Mouse (Mus musculus) midbrain, embryonic 12.5 days (tissue): ENCODE measurements around the gene Klra1. TPM values are rescaled to one million over a fixed set of nuclear protein-coding genes. Genes with fewer than 3 reads are reported as not detected.
"Not testable (repeated sequence)": the region's sequence is repeated elsewhere in the genome, so short reads cannot be mapped to it uniquely, and the experiment has no call there.

Source experiments
- ATAC-seq: fragments of 200-750 bp; cut with Nextera tagmentation; 2 replicates; pipeline ENCODE4 v1.8.0; 2017; ENCODE audit warnings: low read depth, moderate TSS enrichment, moderate library complexity; ENCODE audit not compliant: low FRiP score
- H3K27ac ChIP-seq: fragments of 300-500 bp; sonication (generic); replicated peaks from 2 replicates; pipeline ENCODE4 v1.5.1; 2016; ENCODE audit warnings: mild to moderate bottlenecking
- H3K27me3 ChIP-seq: fragments of 300-500 bp; sonication (generic); 2 replicates; pipeline ENCODE4 v1.6.1; 2016; ENCODE audit warnings: mild to moderate bottlenecking
- H3K36me3 ChIP-seq: fragments of 300-500 bp; sonication (generic); 2 replicates; pipeline ENCODE4 v1.6.1; 2016
- H3K4me1 ChIP-seq: fragments of 300-500 bp; sonication (generic); 2 replicates; pipeline ENCODE4 v1.6.1; 2016
- H3K4me2 ChIP-seq: fragments of 300-500 bp; sonication (generic); replicated peaks from 2 replicates; pipeline ENCODE4 v1.6.1; 2016; ENCODE audit warnings: mild to moderate bottlenecking, moderate library complexity
- H3K4me3 ChIP-seq: fragments of 300-500 bp; sonication (generic); 2 replicates; pipeline ENCODE4 v1.5.1; 2016; ENCODE audit warnings: mild to moderate bottlenecking
- H3K9ac ChIP-seq: fragments of 300-500 bp; sonication (generic); replicated peaks from 2 replicates; pipeline ENCODE4 v1.6.1; 2016; ENCODE audit warnings: mild to moderate bottlenecking, moderate library complexity
- H3K9me3 ChIP-seq: fragments of 300-500 bp; sonication (generic); 2 replicates; pipeline ENCODE4 v1.6.1; 2016; ENCODE audit warnings: mild to moderate bottlenecking
- WGBS: fragments of 180-500 bp; shearing (Covaris S2); methylation state at CpG from one replicate; pipeline ENCODE4 v1.1.7; 2016; 5-methylcytosine and 5-hydroxymethylcytosine counted together
- polyA plus RNA-seq: library from polyadenylated mRNA; unstranded; fragments of >200 nt; fragmentation: Nextera tagmentation; extraction: Ambion mirVana; gene quantifications from 2 replicates; pipeline ENCODE4 v1.2.1, GENCODE M21; 2016

The Klra1 gene
- polyA plus RNA-seq, result not detected in 2 replicates

- no peaks in the 10 kb centered on the region for H3K27me3 ChIP-seq
- 84% methylated on average over 2 of the region's 2 CpGs for WGBS
These were observed at the start of gene Klra1 for GRCm38 (mm10) chr6:130386750-130387149. Gene Klra1, minus strand, starts transcription at chr6:130386874.

GRCm38 (mm10) chr6:130429511-130429910 lies 42.8 kb upstream of the Klra1 start:
- H3K9me3 ChIP-seq, result 0 out of 2 replicates have a peak, but pooled peaks cover under 1% of the 10 kb centered on the region
- H3K36me3 ChIP-seq, result no peaks in the 10 kb centered on the region
- no peak overlapping the region for H3K9ac ChIP-seq
- no peak for ATAC-seq
- H3K4me2 ChIP-seq, result no peak overlapping the region
- 89% methylated on average over 4 of the region's 4 CpGs for WGBS
- H3K27me3 ChIP-seq, result no peaks in the 10 kb centered on the region
- no peak overlapping the region for H3K27ac ChIP-seq
- no peak overlapping the region for H3K4me3 ChIP-seq
- no peaks in the 10 kb centered on the region for H3K4me1 ChIP-seq

More at GRCm38 (mm10) chr6:130386750-130387149, at the start of gene Klra1:
- Histone ChIP-seq H3K4me1 (no peaks in the 10 kb centered on the region), H3K9me3 (peaks cover 12% of the 10 kb centered on the region; the same call in 1 of the 2 replicates), H3K27ac (no peak within 1 kb of the TSS), H3K4me2 (no peak within 1 kb of the TSS), H3K36me3 (no peaks in the 10 kb centered on the region), H3K4me3 (no peak within 1 kb of the TSS), H3K9ac (no peak within 1 kb of the TSS)
- no peak for ATAC-seq

- H3K27ac ChIP-seq, result no peak overlapping the region
- no peaks in the 10 kb centered on the region for H3K27me3 ChIP-seq
- H3K36me3 ChIP-seq, result no peaks in the 10 kb centered on the region
- H3K4me2 ChIP-seq, result no peak overlapping the region
- no peaks in the 10 kb centered on the region for H3K4me1 ChIP-seq
- 89% methylated on average over 2 of the region's 2 CpGs for WGBS
- no peak overlapping the region for H3K4me3 ChIP-seq
- peaks cover 31% of the 10 kb centered on the region for H3K9me3 ChIP-seq
- no peak overlapping the region for H3K9ac ChIP-seq
- no peak for ATAC-seq
These were observed 32.5 kb upstream of the Klra1 start for GRCm38 (mm10) chr6:130419158-130419557.

GRCm38 (mm10) chr6:130404882-130405281 lies 18.2 kb upstream of the Klra1 start:
- no peak overlapping the region for H3K4me2 ChIP-seq
- H3K9me3 ChIP-seq, result peaks cover 21% of the 10 kb centered on the region
- H3K4me1 ChIP-seq, result no peaks in the 10 kb centered on the region
- H3K9ac ChIP-seq, result no peak overlapping the region
- H3K27ac ChIP-seq, result no peak overlapping the region
- ATAC-seq, result no peak
- no peaks in the 10 kb centered on the region for H3K36me3 ChIP-seq
- no peak overlapping the region for H3K4me3 ChIP-seq
- no peaks in the 10 kb centered on the region for H3K27me3 ChIP-seq
- WGBS, result 83% methylated on average over 1 of the region's 1 CpGs

DNA sequence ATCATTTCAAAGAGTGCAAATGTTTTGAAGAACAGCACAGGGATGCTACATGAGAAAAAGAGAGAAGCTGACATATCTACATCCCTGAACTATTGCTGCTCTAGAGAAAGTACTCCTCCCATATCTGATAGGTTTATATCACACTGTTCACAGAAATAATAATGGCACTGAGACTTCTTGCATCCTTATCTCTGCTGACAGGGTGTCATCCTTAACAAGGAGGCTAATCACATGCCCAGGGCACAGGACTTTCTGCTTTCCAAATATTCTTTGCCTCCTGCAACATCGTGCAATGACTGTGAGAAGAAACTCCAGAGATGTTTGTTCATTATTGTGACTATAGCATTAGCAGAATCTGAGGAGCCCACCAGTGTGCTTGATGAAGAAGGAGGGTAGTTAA lies 871 bp downstream of the Klra1 start:
- Histone ChIP-seq H3K4me1 (no peaks in the 10 kb centered on the region), H3K4me2 (no peak overlapping the region), H3K27me3 (no peaks in the 10 kb centered on the region), H3K27ac (no peak overlapping the region), H3K4me3 (no peak overlapping the region), H3K9ac (no peak overlapping the region), H3K36me3 (no peaks in the 10 kb centered on the region), H3K9me3 (peaks cover 12% of the 10 kb centered on the region; the same call in 1 of the 2 replicates)
- WGBS, result 68% methylated on average over 1 of the region's 1 CpGs
- no peak for ATAC-seq

DNA sequence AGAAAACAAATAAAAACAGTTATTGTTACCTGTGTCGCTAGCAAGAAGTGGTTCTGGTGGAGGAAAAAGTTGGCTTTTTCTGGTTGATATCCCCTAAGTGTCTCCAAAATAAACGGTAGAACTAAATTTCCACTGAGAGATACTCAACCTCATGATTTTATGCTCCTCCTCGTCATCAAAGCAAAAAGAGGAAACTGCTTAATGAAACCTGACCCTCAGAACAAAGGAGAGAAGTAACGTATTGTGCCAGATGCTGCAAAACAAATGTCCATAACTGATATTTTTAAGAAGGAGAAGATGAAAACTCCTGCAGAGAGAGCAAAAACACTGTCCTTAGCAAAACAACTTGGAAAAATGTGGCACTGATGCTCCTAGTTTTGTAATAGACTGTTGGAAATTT lies 4.3 kb downstream of the Klra1 start:
- 69% methylated on average over 4 of the region's 4 CpGs for WGBS
- no peak overlapping the region for H3K4me2 ChIP-seq
- H3K4me1 ChIP-seq, result no peaks in the 10 kb centered on the region
- H3K4me3 ChIP-seq, result no peak overlapping the region
- no peaks in the 10 kb centered on the region for H3K36me3 ChIP-seq
- H3K9me3 ChIP-seq, result peaks cover 16% of the 10 kb centered on the region; the same call in 1 of the 2 replicates
- H3K27ac ChIP-seq, result no peak overlapping the region
- no peak overlapping the region for H3K9ac ChIP-seq
- ATAC-seq, result no peak
- H3K27me3 ChIP-seq, result no peaks in the 10 kb centered on the region

- not testable (repeated sequence) for H3K4me3 ChIP-seq, H3K27me3 ChIP-seq, H3K9ac ChIP-seq, H3K27ac ChIP-seq, H3K4me2 ChIP-seq, ATAC-seq, H3K36me3 ChIP-seq, H3K4me1 ChIP-seq, H3K9me3 ChIP-seq
- 41% methylated on average over 1 of the region's 1 CpGs for WGBS
These were observed 41.3 kb downstream of the Klra1 start for GRCm38 (mm10) chr6:130345381-130345780.

GRCm38 (mm10) chr6:130341973-130342372 lies 44.7 kb downstream of the Klra1 start:
- not testable (repeated sequence) for H3K27me3 ChIP-seq, H3K4me2 ChIP-seq, H3K27ac ChIP-seq, H3K9ac ChIP-seq, H3K4me1 ChIP-seq, ATAC-seq, H3K9me3 ChIP-seq, H3K36me3 ChIP-seq, H3K4me3 ChIP-seq
- WGBS, result 81% methylated on average over 2 of the region's 2 CpGs

GRCm38 (mm10) chr6:130337411-130337810 lies 49.3 kb downstream of the Klra1 start, which contains the start of gene Klra3:
Gene Klra3, minus strand, starts transcription at chr6:130337574.
- H3K27ac ChIP-seq, result no peak within 1 kb of the TSS
- H3K27me3 ChIP-seq, result no peaks in the 10 kb centered on the region
- H3K36me3 ChIP-seq, result no peaks in the 10 kb centered on the region
- no peak for ATAC-seq
- no peak within 1 kb of the TSS for H3K4me2 ChIP-seq
- no peak within 1 kb of the TSS for H3K9ac ChIP-seq
- H3K9me3 ChIP-seq, result no peaks in the 10 kb centered on the region
- H3K4me3 ChIP-seq, result no peak within 1 kb of the TSS
- WGBS, result 88% methylated on average over 8 of the region's 8 CpGs
- H3K4me1 ChIP-seq, result no peaks in the 10 kb centered on the region

Other genes with a start within 250 kb of the Klra1 start
- not detected in 2 replicates for gene Klra9, start 193.8 kb downstream of the Klra1 start, polyA plus RNA-seq
- gene Klra7, start 153.6 kb downstream of the Klra1 start, polyA plus RNA-seq, result not detected in 2 replicates
- gene Klra10, start 104.9 kb downstream of the Klra1 start, polyA plus RNA-seq, result not detected in 2 replicates
- not detected in 2 replicates for gene Klra3, start 49.3 kb downstream of the Klra1 start, polyA plus RNA-seq